Mouse (Mus musculus): ENCODE measurements around the gene Fcgr1. TPM values are rescaled to one million over a fixed set of nuclear protein-coding genes. Genes with fewer than 3 reads are reported as not detected.
A peak's percentile ranks its signal among the peaks of the same experiment; 100 is the strongest.

Fcgr1 gene
- total RNA-seq, 2 experiments from 2014 or later = 15.7 to 24.5 TPM

- ATAC-seq (ENCODE audit: poor library complexity, severe bottlenecking) = no peak
Measured at GRCm38 (mm10) chr3:96250890-96251289, 42.9 kb downstream of the Fcgr1 start.

GRCm38 (mm10) chr3:96249034-96249345 is 44.8 kb downstream of the Fcgr1 start:
- no peak for ATAC-seq (ENCODE audit: poor library complexity, severe bottlenecking)

GRCm38 (mm10) chr3:96248141-96249033 is 45.4 kb downstream of the Fcgr1 start:
- no peak for ATAC-seq (ENCODE audit: poor library complexity, severe bottlenecking)

- no peak for ATAC-seq (ENCODE audit: poor library complexity, severe bottlenecking)
Measured at GRCm38 (mm10) chr3:96247356-96248140, 46.2 kb downstream of the Fcgr1 start.

GRCm38 (mm10) chr3:96246427-96246856 is 47.3 kb downstream of the Fcgr1 start, which contains the start of gene Hist2h3c1:
Gene Hist2h3c1 (plus strand): TSS chr3:96246685.
- ATAC-seq (ENCODE audit: poor library complexity, severe bottlenecking) = peak; percentile 69

- ATAC-seq (ENCODE audit: poor library complexity, severe bottlenecking) = peak; percentile 36
Measured at GRCm38 (mm10) chr3:96246018-96246417, 47.8 kb downstream of the Fcgr1 start.

GRCm38 (mm10) chr3:96245003-96245886 is 48.5 kb downstream of the Fcgr1 start, which contains the start of gene Hist2h2aa1:
Gene Hist2h2aa1 (plus strand): TSS chr3:96245497.
- peak; percentile 69 for ATAC-seq (ENCODE audit: poor library complexity, severe bottlenecking)

GRCm38 (mm10) chr3:96243921-96244572 is 49.7 kb downstream of the Fcgr1 start:
- no peak for ATAC-seq (ENCODE audit: poor library complexity, severe bottlenecking)

GRCm38 (mm10) chr3:96240799-96241197 is 53.0 kb downstream of the Fcgr1 start:
- ATAC-seq (ENCODE audit: poor library complexity, severe bottlenecking) = no peak

GRCm38 (mm10) chr3:96239949-96240798 is 53.6 kb downstream of the Fcgr1 start, which contains the start of gene Hist2h2aa2:
Gene Hist2h2aa2 (minus strand): TSS chr3:96240276.
- ATAC-seq (ENCODE audit: poor library complexity, severe bottlenecking) = peak; percentile 67

GRCm38 (mm10) chr3:96238954-96239793 is 54.6 kb downstream of the Fcgr1 start, which contains the start of gene Hist2h3c2:
Gene Hist2h3c2 (minus strand): TSS chr3:96239127.
- ATAC-seq (ENCODE audit: poor library complexity, severe bottlenecking) = peak; percentile 71

- ATAC-seq (ENCODE audit: poor library complexity, severe bottlenecking) = no peak
Measured at GRCm38 (mm10) chr3:96237904-96238511, 55.8 kb downstream of the Fcgr1 start.

- ATAC-seq (ENCODE audit: poor library complexity, severe bottlenecking) = no peak
Measured at GRCm38 (mm10) chr3:96237335-96237903, 56.4 kb downstream of the Fcgr1 start.

GRCm38 (mm10) chr3:96236834-96237334 is 56.9 kb downstream of the Fcgr1 start:
- ATAC-seq (ENCODE audit: poor library complexity, severe bottlenecking) = no peak

GRCm38 (mm10) chr3:96235836-96236235 is 57.9 kb downstream of the Fcgr1 start:
- no peak for ATAC-seq (ENCODE audit: poor library complexity, severe bottlenecking)

GRCm38 (mm10) chr3:96234914-96235313 is 58.9 kb downstream of the Fcgr1 start:
- ATAC-seq (ENCODE audit: poor library complexity, severe bottlenecking) = no peak
